Mouse (Mus musculus): ENCODE measurements at regions not wholly inside any gene's neighbourhood (a gene's known extent, or its start where the extent isn't known, plus 50 kb on each side); places are given as distances from the start of the nearest gene placed in this dataset.

DNA sequence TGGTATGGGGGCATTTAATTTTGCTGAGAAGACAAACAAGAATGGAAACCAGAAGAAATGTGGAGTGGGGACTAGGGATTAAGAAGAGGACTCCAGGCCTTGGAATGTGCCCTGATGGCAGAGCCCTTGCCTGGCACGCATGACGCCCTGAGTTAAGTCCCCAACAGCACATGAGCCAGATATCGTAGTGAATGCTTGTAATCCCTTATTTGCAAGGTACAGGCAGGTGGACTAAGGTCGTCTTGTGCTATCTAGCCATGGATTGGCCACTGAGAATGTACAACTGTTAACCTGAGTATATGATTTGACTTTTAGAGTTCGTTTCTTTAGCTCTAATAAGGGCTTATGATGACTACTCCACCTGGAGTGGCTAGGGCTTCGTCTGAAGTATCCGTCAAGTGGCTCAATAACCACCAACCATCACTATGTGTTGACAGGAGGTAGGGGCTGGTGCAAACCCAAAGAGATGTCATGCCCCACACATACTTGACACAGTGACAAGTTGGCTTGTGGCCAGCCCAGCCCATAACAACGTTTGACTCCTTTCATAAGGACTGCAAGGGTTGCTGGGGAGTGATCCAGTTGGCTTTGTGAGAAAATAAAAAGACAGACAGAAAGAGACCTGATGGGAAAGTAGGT lies 115.5 kb upstream of the Cadm1 start:
- Histone ChIP-seq H3K36me3 (replicated peaks) (no peaks in the 10 kb centered on the region), H3K9me3 (no peaks in the 10 kb centered on the region), H3K27me3 (peaks cover 33% of the 10 kb centered on the region), H3K4me1 (peaks cover 12% of the 10 kb centered on the region), H3K9ac (no peak overlapping the region), H3K27ac (no peak overlapping the region), H3K4me2 (no peak overlapping the region), H3K4me3 (replicated peaks) (no peak overlapping the region)
- 84% methylated on average over 8 of the region's 8 CpGs for WGBS
- ATAC-seq (ENCODE audit: low FRiP score), result no peak

DNA sequence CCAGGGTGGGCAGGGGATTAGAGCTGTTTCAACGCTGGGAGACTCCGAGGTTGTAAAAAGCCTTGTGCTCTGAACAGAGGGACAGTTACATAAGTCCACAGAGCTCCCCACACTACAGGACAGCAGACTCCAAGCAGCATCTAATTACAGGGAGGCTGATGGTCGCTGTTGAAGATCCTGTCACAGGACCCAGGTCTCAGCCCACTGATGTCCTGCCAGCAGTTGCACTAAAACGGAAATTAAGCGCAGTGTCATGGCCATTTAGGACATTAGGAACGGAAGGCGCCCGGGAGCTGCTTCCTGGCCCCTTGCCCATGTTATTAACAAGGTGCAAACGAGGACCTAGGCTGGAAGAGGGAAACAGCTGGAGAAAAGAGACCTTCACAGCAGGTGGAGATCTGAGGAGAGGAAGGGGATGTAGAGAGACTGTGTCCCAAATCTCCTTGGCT lies 107.8 kb upstream of the Cadm1 start:
- no peaks in the 10 kb centered on the region for H3K36me3 ChIP-seq (replicated peaks)
- H3K4me2 ChIP-seq, result no peak overlapping the region
- 45% methylated on average over 9 of the region's 9 CpGs for WGBS
- no peak overlapping the region for H3K4me3 ChIP-seq (replicated peaks)
- ATAC-seq (ENCODE audit: low FRiP score), result no peak
- H3K9ac ChIP-seq, result no peak overlapping the region
- H3K4me1 ChIP-seq, result peaks cover 22% of the 10 kb centered on the region
- peaks cover 27% of the 10 kb centered on the region for H3K27me3 ChIP-seq
- H3K27ac ChIP-seq, result no peak overlapping the region; the same call in 1 of the 2 replicates
- H3K9me3 ChIP-seq, result no peaks in the 10 kb centered on the region

DNA sequence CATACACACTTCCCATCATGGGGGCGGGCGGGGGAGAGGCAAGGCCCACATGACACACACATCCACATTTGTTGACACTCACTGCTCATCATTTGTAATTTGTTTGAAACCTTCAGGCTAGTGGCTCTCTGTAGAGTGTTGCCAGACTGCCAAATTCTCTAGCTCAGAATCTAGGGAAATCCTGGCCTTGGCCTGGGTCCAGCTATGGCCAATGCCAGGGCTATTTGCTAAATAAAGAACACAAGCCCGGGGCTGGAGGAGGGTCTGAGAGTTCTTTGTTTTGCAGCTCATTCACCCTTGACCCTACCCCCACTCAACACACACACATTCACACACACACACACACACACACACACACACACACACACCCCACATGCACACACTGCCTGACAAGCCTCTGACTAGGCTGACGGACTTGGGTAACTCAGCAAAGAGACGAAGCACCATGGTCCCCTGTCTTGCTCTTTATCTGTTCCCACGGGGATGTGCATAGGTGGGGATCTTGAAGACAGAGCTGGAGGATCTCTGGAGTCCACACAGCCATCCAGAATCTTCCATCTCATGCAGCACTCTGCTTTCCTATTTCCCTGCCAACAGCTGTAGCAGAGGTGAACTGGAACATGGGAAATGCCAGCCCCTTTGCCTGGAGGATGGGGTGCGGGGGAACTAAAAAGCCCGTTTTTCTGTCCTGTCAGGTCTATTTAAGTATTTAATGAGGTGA lies 107.1 kb upstream of the Cadm1 start:
- WGBS, result 59% methylated on average over 8 of the region's 8 CpGs
- Histone ChIP-seq H3K36me3 (replicated peaks) (no peaks in the 10 kb centered on the region), H3K4me2 (no peak overlapping the region), H3K27ac (no peak overlapping the region), H3K4me3 (replicated peaks) (no peak overlapping the region), H3K9me3 (no peaks in the 10 kb centered on the region), H3K9ac (no peak overlapping the region), H3K27me3 (peaks cover 27% of the 10 kb centered on the region), H3K4me1 (peaks cover 22% of the 10 kb centered on the region)
- peak; percentile 64; the same call in 1 of the 2 replicates for ATAC-seq (ENCODE audit: low FRiP score)

DNA sequence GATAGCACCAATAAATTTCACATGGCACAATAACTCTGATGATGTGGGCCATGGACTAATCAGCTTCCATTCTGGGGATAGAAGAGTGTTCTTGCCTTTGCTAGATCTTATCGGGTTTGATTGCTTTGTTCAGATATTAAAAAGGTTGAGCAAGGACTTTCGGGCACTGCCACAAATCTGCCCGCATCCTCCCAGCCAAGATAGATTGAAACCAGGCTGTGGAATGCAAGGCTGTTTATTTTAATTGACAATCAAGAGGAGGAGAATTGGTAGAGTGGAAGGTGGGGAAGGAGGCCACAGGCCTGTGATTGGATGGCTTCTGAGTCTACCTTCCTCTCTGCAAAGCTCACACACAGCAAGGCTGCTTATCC lies 106.5 kb upstream of the Cadm1 start:
- H3K4me2 ChIP-seq, result no peak overlapping the region
- H3K36me3 ChIP-seq (replicated peaks), result no peaks in the 10 kb centered on the region
- H3K27ac ChIP-seq, result no peak overlapping the region
- no peak overlapping the region for H3K9ac ChIP-seq
- H3K27me3 ChIP-seq, result peaks cover 27% of the 10 kb centered on the region
- no peak for ATAC-seq (ENCODE audit: low FRiP score)
- peaks cover 22% of the 10 kb centered on the region for H3K4me1 ChIP-seq
- no peaks in the 10 kb centered on the region for H3K9me3 ChIP-seq
- WGBS, result 75% methylated on average over 3 of the region's 3 CpGs
- H3K4me3 ChIP-seq (replicated peaks), result no peak overlapping the region

DNA sequence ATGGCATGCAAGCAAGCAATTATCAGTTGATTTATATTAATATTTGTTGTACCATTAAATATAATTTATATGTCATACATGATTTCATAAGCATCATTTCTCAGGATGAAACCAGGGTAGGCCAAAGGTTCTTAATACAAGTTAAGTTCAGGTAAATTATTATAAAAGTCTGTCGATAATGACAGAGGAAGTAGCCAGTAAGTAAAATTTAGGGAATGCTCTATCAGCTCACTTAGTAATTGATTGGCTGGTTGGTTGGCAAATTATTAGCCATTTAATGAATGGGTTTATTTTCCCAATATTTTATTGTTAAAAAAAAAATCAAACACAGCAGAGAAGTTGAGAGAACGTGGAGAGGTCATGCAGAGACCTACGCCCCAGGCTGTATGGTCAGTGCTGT lies 105.8 kb upstream of the Cadm1 start:
- peaks cover 19% of the 10 kb centered on the region for H3K4me1 ChIP-seq
- H3K9me3 ChIP-seq, result no peaks in the 10 kb centered on the region
- H3K4me2 ChIP-seq, result no peak overlapping the region
- no peak overlapping the region for H3K27ac ChIP-seq
- H3K4me3 ChIP-seq (replicated peaks), result no peak overlapping the region
- H3K9ac ChIP-seq, result no peak overlapping the region
- no peaks in the 10 kb centered on the region for H3K36me3 ChIP-seq (replicated peaks)
- 87% methylated on average over 3 of the region's 3 CpGs for WGBS
- peaks cover 27% of the 10 kb centered on the region for H3K27me3 ChIP-seq
- ATAC-seq (ENCODE audit: low FRiP score), result no peak

DNA sequence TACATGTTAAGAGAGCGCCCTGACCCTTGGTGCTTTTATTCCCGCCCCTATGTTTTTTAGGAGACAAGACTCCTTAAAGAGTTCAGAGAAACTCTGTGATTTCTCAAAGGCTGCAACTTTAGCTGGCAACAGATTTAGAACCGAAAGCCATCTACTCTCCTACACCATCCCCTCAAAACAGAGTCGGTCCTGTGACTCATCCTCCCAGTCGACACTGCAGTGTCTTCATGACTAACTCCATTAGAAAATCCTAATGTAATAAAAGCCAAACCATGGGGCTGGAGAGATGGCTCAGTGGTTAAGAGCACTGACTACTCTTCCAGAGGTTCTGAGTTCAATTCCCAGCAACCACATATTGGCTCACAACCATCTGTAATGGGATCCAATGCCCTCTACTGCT lies 103.3 kb upstream of the Cadm1 start:
- ATAC-seq (ENCODE audit: low FRiP score), result no peak
- no peaks in the 10 kb centered on the region for H3K36me3 ChIP-seq (replicated peaks)
- H3K4me2 ChIP-seq, result no peak overlapping the region
- H3K4me3 ChIP-seq (replicated peaks), result no peak overlapping the region
- no peak overlapping the region for H3K9ac ChIP-seq
- 92% methylated on average over 5 of the region's 5 CpGs for WGBS
- peaks cover 15% of the 10 kb centered on the region for H3K4me1 ChIP-seq
- no peaks in the 10 kb centered on the region for H3K9me3 ChIP-seq
- H3K27me3 ChIP-seq, result peaks cover 25% of the 10 kb centered on the region
- no peak overlapping the region for H3K27ac ChIP-seq

DNA sequence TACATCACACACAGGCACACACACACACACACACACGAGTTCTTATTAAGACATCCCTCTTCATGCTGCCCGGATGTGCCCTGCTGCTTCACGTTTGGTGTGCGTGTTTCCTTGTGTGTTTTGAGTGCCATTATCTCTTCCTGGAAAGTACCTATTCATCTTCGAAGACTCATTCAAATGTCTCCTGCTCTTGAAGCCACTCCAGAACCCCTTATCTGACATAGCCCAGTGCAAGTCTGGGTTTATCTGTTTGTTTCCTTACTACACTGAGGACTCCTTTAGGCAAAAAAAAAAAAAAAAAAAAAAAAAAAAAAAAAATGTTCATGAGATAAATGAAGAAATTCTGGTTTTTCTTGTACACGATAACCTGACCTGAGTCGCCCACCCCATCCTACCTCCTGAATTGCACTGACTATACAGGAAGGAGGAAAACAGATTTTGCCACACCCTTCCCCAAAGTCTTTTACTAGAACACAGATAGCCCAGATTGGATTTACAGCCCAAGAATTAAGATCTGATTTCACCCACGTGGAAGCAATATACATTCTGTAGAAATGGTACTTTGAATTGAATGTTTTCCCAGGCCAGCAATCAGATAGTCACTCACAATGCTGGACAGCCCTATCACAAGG lies 101.1 kb upstream of the Cadm1 start:
- no peaks in the 10 kb centered on the region for H3K36me3 ChIP-seq (replicated peaks)
- WGBS, result 80% methylated on average over 8 of the region's 8 CpGs
- no peak overlapping the region for H3K9ac ChIP-seq
- no peaks in the 10 kb centered on the region for H3K4me1 ChIP-seq
- H3K9me3 ChIP-seq, result no peaks in the 10 kb centered on the region
- peaks cover 11% of the 10 kb centered on the region; the same call in 1 of the 2 replicates for H3K27me3 ChIP-seq
- H3K4me3 ChIP-seq (replicated peaks), result no peak overlapping the region
- no peak overlapping the region for H3K4me2 ChIP-seq
- ATAC-seq (ENCODE audit: low FRiP score), result no peak
- no peak overlapping the region for H3K27ac ChIP-seq

DNA sequence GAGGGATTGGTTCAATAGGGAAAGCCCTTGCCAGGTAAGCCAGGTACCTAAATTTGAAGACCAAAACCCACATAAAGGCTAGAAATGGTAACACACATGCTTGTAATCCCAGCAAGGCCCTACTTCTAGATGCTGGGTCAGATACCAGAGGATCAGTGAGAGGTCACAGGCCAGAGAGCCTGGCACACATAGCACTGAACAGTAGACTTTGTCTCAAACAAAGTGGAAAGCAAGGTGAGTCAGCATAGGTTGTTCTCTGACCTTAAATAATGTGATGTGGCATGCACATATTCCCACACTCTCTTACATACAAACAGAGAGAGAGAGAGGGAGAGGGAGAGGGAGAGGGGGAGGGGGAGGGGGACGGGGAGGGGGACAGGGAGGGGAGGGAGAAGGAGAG lies 100.3 kb upstream of the Cadm1 start:
- WGBS, result no CpG with 5 or more reads among the region's 1 CpGs
- ATAC-seq (ENCODE audit: low FRiP score), result no peak
- Histone ChIP-seq H3K9me3 (no peaks in the 10 kb centered on the region), H3K4me1 (no peaks in the 10 kb centered on the region), H3K9ac (no peak overlapping the region), H3K4me2 (no peak overlapping the region), H3K27me3 (peaks cover 9% of the 10 kb centered on the region; the same call in 1 of the 2 replicates), H3K4me3 (replicated peaks) (no peak overlapping the region), H3K27ac (no peak overlapping the region), H3K36me3 (replicated peaks) (no peaks in the 10 kb centered on the region)

DNA sequence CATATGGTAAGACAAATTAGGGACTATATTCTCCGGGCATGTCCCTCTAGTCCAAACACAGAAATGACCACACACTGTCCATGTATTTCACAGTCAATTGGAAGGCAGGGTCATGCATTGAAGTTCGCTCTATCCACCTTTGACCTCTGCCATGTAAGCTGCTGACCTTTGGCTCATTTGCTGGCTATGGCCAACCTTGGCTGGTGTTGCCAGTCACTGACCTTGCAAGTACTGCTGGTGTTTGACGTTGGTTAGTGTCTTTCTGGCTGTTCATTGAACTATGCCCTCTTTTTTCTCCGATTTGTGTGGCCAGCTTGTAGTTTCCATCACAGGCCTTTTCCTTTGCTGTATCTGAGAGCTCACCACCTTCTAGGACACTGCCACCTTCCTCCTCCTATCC lies 97.3 kb upstream of the Cadm1 start:
- 0 out of 2 replicates have a peak, but pooled peaks cover 4% of the 10 kb centered on the region for H3K27me3 ChIP-seq
- no peak overlapping the region for H3K27ac ChIP-seq
- 89% methylated on average over 4 of the region's 4 CpGs for WGBS
- H3K4me3 ChIP-seq (replicated peaks), result no peak overlapping the region
- no peak for ATAC-seq (ENCODE audit: low FRiP score)
- no peak overlapping the region for H3K9ac ChIP-seq
- no peak overlapping the region for H3K4me2 ChIP-seq
- 0 out of 2 replicates have a peak, but pooled peaks cover 7% of the 10 kb centered on the region for H3K4me1 ChIP-seq
- H3K36me3 ChIP-seq (replicated peaks), result no peaks in the 10 kb centered on the region
- H3K9me3 ChIP-seq, result no peaks in the 10 kb centered on the region

DNA sequence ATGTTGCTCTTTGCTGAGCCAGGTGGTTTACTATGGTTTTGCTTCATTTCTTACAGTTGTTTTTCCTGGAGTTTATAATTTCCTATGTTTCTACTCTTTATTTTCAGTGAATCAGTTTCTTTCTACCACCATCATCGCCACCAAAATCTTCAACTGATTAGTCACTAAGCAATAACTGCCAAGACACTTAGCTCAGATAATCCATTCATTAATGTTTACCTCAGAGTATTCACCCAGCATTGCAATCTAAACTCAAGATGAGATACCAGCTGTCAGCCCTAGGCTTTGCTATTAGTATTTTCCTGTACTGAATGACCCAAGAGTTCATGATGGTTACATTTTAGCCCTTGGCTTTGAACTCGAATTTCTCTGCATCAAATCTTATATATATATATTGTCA lies 96.8 kb upstream of the Cadm1 start:
- no peaks in the 10 kb centered on the region for H3K9me3 ChIP-seq
- H3K9ac ChIP-seq, result no peak overlapping the region
- H3K4me3 ChIP-seq (replicated peaks), result no peak overlapping the region
- WGBS, result 74% methylated on average over 2 of the region's 2 CpGs
- no peak for ATAC-seq (ENCODE audit: low FRiP score)
- 0 out of 2 replicates have a peak, but pooled peaks cover 7% of the 10 kb centered on the region for H3K4me1 ChIP-seq
- H3K36me3 ChIP-seq (replicated peaks), result no peaks in the 10 kb centered on the region
- 0 out of 2 replicates have a peak, but pooled peaks cover 5% of the 10 kb centered on the region for H3K27me3 ChIP-seq
- no peak overlapping the region for H3K4me2 ChIP-seq
- H3K27ac ChIP-seq, result no peak overlapping the region

DNA sequence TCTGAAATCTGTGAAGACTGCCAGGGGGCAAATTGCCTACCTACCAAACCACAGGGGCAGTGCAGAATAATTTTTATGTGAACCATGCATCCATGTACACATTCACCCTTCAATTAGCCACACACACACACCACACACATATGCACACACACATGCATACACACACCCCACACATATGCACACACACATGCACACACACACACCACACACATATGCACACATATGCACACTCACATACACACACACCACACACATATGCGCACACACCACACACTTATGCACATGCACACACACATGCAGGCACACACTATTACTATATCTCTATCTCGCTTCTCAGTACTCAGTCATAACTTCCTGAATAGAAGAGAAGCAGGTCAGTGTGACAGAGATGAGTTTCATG lies 95.9 kb upstream of the Cadm1 start:
- Histone ChIP-seq H3K27ac (no peak overlapping the region), H3K27me3 (0 out of 2 replicates have a peak, but pooled peaks cover 9% of the 10 kb centered on the region), H3K4me1 (peaks cover 10% of the 10 kb centered on the region; the same call in 1 of the 2 replicates), H3K9me3 (no peaks in the 10 kb centered on the region), H3K4me3 (replicated peaks) (no peak overlapping the region), H3K36me3 (replicated peaks) (no peaks in the 10 kb centered on the region), H3K9ac (no peak overlapping the region), H3K4me2 (no peak overlapping the region)
- WGBS, result 91% methylated on average over 2 of the region's 2 CpGs
- ATAC-seq (ENCODE audit: low FRiP score), result no peak

DNA sequence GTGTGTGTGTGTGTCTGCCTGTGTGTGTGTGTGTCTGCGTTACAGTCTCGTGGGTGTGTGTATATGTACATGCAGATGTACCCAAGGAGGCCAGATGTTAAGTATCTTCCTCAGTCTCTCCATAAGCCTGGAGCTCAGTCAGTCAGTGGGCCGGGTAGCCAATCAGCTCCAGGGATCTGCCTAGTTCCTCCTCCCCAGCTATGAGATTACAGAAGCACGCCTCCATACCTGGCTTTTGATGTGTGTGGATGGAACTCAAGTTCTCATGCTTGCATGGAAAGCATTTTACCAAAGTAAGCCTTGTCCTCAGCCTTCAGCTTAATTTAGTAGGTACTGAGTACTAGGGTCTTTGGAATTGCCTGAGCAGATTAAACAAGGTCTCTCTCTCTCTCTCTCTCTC lies 91.0 kb upstream of the Cadm1 start:
- no peak overlapping the region for H3K4me2 ChIP-seq
- no peak overlapping the region for H3K27ac ChIP-seq
- H3K4me3 ChIP-seq (replicated peaks), result no peak overlapping the region
- no peaks in the 10 kb centered on the region for H3K9me3 ChIP-seq
- no peaks in the 10 kb centered on the region for H3K36me3 ChIP-seq (replicated peaks)
- peaks cover 20% of the 10 kb centered on the region for H3K4me1 ChIP-seq
- H3K9ac ChIP-seq, result no peak overlapping the region
- ATAC-seq (ENCODE audit: low FRiP score), result no peak
- H3K27me3 ChIP-seq, result peaks cover 21% of the 10 kb centered on the region
- WGBS, result 72% methylated on average over 4 of the region's 4 CpGs

Measured in forebrain, embryonic 12.5 days (tissue).